Mouse (Mus musculus) lung, postnatal 0 days (tissue): ENCODE results near the gene Atf6.

Experiments
- CTCF ChIP-seq: IDR thresholded peaks from 2 replicates; pipeline ENCODE4 v1.5.1; 2016; ENCODE audit warnings: antibody characterized with exemption, mild to moderate bottlenecking
- EP300 ChIP-seq: IDR thresholded peaks from 2 replicates; pipeline ENCODE4 v1.6.1; 2016; ENCODE audit warnings: antibody characterized with exemption, mild to moderate bottlenecking, control low read depth

- TF ChIP-seq CTCF, result no peak
- TF ChIP-seq EP300, result no peak
Observed at GRCm38 (mm10) chr1:170698771-170699170, 168.8 kb downstream of the Atf6 start.
